Mouse (Mus musculus) kidney, postnatal 0 days (tissue): ENCODE data around the gene Tet1. TPM values are rescaled to one million over a fixed set of nuclear protein-coding genes. Genes with fewer than 3 reads are reported as not detected.

Source experiments
- ATAC-seq: fragments of 200-750 bp; cut with Nextera tagmentation; replicated peaks from 2 replicates; pipeline ENCODE4 v1.8.0; 2017; ENCODE audit warnings: low read depth, moderate number of reproducible peaks, moderate TSS enrichment, moderate library complexity; ENCODE audit not compliant: low FRiP score
- DNase-seq: peaks from one replicate; pipeline ENCODE4 v3.0.0-alpha.2; 2016; ENCODE audit warnings: low spot score
- H3K27ac ChIP-seq: fragments of 300-500 bp; sonication (generic); 2 replicates; pipeline ENCODE4 v1.5.1; 2014; ENCODE audit warnings: mild to moderate bottlenecking
- H3K27me3 ChIP-seq: fragments of 300-500 bp; sonication (generic); 2 replicates; pipeline ENCODE4 v1.6.1; 2014; ENCODE audit warnings: low read length, mixed read lengths; ENCODE audit not compliant: insufficient read depth
- H3K36me3 ChIP-seq: fragments of 300-500 bp; sonication (generic); 2 replicates; pipeline ENCODE4 v1.6.1; 2014; ENCODE audit warnings: low read length, mixed read lengths; ENCODE audit not compliant: insufficient read depth
- H3K4me1 ChIP-seq: fragments of 300-500 bp; sonication (generic); replicated peaks from 2 replicates; pipeline ENCODE4 v1.6.1; 2014; ENCODE audit warnings: antibody characterized with exemption, low read length, mixed read lengths; ENCODE audit not compliant: insufficient read depth
- H3K4me2 ChIP-seq: fragments of 300-500 bp; sonication (generic); 2 replicates; pipeline ENCODE4 v1.6.1; 2014; ENCODE audit warnings: mild to moderate bottlenecking, low read length, moderate library complexity, mixed read lengths
- H3K4me3 ChIP-seq: fragments of 300-500 bp; sonication (generic); replicated peaks from 2 replicates; pipeline ENCODE4 v1.5.1; 2014; ENCODE audit warnings: low read depth, low read length
- H3K9ac ChIP-seq: fragments of 300-500 bp; sonication (generic); 2 replicates; pipeline ENCODE4 v1.6.1; 2014; ENCODE audit warnings: low read depth, low read length
- H3K9me3 ChIP-seq: fragments of 300-500 bp; sonication (generic); replicated peaks from 2 replicates; pipeline ENCODE4 v1.6.1; 2016; ENCODE audit warnings: low read length, inconsistent platforms, mixed read lengths
- CTCF ChIP-seq: IDR thresholded peaks from 2 replicates; pipeline ENCODE4 v1.5.1; 2016; ENCODE audit warnings: antibody characterized with exemption, low read depth, mild to moderate bottlenecking, moderate library complexity
- WGBS: fragments of 180-500 bp; shearing (Covaris S2); extraction: QIAGEN DNeasy Blood & Tissue Kit; methylation state at CpG from one replicate; pipeline ENCODE4 v1.1.7; 2014; 5-methylcytosine and 5-hydroxymethylcytosine counted together
- polyA plus RNA-seq: library from polyadenylated mRNA; unstranded; fragments of >200 nt; fragmentation: Nextera tagmentation; extraction: Ambion mirVana; gene quantifications from 2 replicates; pipeline ENCODE4 v1.2.1, GENCODE M21; 2015

Tet1 gene
- polyA plus RNA-seq, 1 experiment from 2014 or later, result 17.3 TPM

DNA sequence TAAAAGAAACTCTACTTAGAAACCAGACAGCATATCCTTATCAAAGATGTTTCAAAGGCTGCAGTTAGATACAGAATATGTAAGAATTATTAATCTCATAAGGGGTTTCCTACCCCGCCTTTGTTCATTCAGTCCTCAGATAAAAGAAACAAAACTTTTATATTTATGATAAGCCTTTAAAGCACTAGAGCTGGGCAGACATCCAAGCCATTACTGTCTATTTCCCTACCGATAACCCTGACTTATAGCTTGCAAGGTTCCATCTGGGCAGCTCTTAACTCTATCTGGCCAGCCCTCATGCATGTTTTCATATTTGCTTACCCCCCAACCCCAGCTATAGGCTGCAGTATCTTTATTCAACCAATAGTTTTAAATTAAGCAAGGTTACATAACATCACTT is 77.2 kb downstream of the Tet1 start:
- H3K9ac ChIP-seq, result no peak overlapping the region
- no peak overlapping the region for H3K4me3 ChIP-seq
- H3K27ac ChIP-seq, result no peak overlapping the region
- H3K27me3 ChIP-seq, result no peaks in the 10 kb centered on the region
- DNase-seq (peak; percentile 65), ATAC-seq (no peak)
- no peak for TF ChIP-seq CTCF
- WGBS, result 63% methylated on average over 2 of the region's 2 CpGs
- H3K9me3 ChIP-seq, result no peaks in the 10 kb centered on the region
- H3K36me3 ChIP-seq, result 0 out of 2 replicates have a peak, but pooled peaks cover 5% of the 10 kb centered on the region
- H3K4me2 ChIP-seq, result no peak overlapping the region
- no peaks in the 10 kb centered on the region for H3K4me1 ChIP-seq

DNA sequence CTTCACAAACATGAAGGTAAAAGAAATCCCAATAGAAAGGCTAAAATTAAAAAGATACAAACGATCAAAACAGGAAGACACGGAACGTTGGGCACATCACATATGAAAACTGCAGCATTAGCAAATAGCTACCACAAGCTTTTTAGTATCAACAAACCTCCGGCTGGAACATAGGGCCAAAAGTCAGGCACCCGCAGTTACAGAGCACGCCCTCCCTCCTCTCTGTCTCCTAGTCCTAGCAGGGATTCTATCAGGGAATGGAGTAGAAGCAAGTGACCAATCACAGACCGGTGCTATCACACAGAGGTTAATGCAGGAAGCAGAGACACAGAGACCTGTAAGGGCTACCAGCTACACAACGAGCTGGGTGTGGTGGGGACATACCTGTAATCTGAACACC is 84.3 kb downstream of the Tet1 start:
- ATAC-seq, result 0 out of 2 replicates have a peak, but pooled peaks have one; percentile 57
- Histone ChIP-seq H3K4me3 (no peak overlapping the region), H3K9me3 (no peaks in the 10 kb centered on the region), H3K27ac (no peak overlapping the region), H3K4me2 (no peak overlapping the region), H3K9ac (no peak overlapping the region), H3K36me3 (peaks cover 9% of the 10 kb centered on the region; the same call in 1 of the 2 replicates), H3K27me3 (no peaks in the 10 kb centered on the region), H3K4me1 (no peaks in the 10 kb centered on the region)
- DNase-seq, result no peak
- whole genome bisulfite sequencing, result 77% methylated on average over 8 of the region's 8 CpGs
- TF ChIP-seq CTCF, result no peak

DNA sequence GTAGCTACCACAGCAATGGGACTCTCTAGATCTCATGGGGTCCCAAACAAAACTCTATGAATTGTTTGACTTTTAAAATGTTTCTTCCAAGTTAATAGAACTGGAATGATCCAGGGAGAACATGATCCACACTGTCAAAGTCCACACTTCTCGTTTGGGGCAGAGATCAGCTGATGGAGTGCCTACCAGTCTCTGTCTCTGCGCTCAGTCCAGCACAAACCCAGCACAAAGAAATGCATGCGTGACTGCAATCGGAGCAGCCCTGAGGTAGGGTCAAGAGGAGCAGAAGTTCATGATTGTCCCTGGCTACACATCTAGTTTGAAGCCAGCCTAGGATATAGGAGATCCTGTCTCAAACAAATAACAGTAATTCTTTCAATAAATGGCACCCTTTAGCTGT is 85.4 kb downstream of the Tet1 start:
- H3K4me3 ChIP-seq, result no peak overlapping the region
- no peak overlapping the region for H3K9ac ChIP-seq
- H3K9me3 ChIP-seq, result no peaks in the 10 kb centered on the region
- no peak overlapping the region for H3K4me2 ChIP-seq
- H3K36me3 ChIP-seq, result peaks cover 19% of the 10 kb centered on the region; the same call in 1 of the 2 replicates
- WGBS, result 75% methylated on average over 4 of the region's 4 CpGs
- 0 out of 2 replicates have a peak overlapping the region, but pooled peaks have one; percentile 5 for H3K27ac ChIP-seq
- no peaks in the 10 kb centered on the region for H3K27me3 ChIP-seq
- ATAC-seq (peak; percentile 76), DNase-seq (no peak)
- no peak for TF ChIP-seq CTCF
- H3K4me1 ChIP-seq, result no peaks in the 10 kb centered on the region

DNA sequence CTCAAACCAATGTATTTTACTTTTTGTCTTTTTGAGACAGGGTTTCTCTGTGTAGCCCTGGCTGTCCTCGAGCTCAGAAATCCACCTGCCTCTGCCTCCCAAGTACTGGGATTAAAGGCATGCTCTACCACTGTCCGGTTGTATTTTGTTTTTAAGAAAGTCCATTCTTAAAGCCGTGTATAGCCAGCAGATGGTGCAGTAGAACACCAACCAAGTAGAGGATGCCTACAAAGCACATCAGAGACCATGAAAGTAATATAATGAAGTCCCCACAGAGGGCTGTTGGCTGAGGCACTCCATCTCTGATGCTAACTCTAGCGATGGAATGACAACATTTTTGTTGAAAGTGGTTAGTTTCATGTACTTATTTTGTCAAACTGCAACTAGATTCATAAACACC is 98.8 kb downstream of the Tet1 start:
- Histone ChIP-seq H3K9ac (no peak overlapping the region), H3K9me3 (no peaks in the 10 kb centered on the region), H3K27me3 (no peaks in the 10 kb centered on the region), H3K27ac (no peak overlapping the region), H3K36me3 (peaks cover 21% of the 10 kb centered on the region), H3K4me2 (no peak overlapping the region), H3K4me1 (no peaks in the 10 kb centered on the region), H3K4me3 (no peak overlapping the region)
- peak; percentile 41 for DNase-seq
- no peak for ATAC-seq
- WGBS, result 72% methylated on average over 4 of the region's 4 CpGs
- TF ChIP-seq CTCF, result peak; percentile 56; the same call in 1 of the 2 replicates

DNA sequence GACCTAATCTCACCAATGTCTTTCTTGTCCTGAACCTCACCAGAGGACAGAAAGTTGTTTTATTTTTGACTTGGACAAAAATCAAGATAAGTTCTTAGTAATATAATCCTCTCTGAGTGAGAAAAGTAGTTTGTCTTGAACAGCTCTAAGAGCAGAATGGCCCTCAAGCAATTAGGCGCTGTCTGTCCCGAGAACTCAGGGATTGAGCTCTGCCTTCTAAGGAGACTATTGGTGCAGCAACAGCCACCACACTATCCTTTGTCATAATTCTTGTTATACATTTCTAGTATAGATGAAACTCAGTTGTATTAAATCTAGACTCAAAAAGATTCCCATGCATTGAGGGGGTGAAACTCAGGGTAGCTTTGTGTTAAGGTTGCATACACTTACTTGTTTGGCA is 100.0 kb downstream of the Tet1 start:
- H3K4me1 ChIP-seq, result no peaks in the 10 kb centered on the region
- peaks cover 14% of the 10 kb centered on the region for H3K36me3 ChIP-seq
- H3K9ac ChIP-seq, result no peak overlapping the region
- no peak for ATAC-seq
- H3K27ac ChIP-seq, result no peak overlapping the region
- 93% methylated on average over 2 of the region's 2 CpGs for WGBS
- H3K9me3 ChIP-seq, result no peaks in the 10 kb centered on the region
- H3K4me2 ChIP-seq, result no peak overlapping the region
- H3K27me3 ChIP-seq, result no peaks in the 10 kb centered on the region
- no peak for TF ChIP-seq CTCF
- DNase-seq, result no peak
- H3K4me3 ChIP-seq, result no peak overlapping the region

DNA sequence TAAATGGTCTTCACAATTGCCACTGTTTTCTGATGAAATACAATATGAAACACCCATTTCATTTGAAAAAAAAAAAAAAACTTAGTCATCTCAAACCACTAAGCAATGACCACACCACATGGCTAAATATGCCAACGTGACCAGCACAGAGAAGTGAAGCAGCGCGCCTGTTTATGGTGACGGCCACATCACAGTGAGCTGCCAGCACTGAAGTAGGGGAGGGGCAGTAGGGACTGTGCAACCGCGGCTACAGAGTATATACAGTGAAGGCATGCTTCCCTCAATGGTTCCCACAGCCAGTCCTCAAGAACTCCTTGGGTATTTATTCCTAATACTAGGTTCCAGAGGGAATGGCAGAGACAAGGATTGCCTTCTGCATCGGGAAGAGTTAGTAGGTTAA is 100.5 kb downstream of the Tet1 start:
- Histone ChIP-seq H3K27me3 (no peaks in the 10 kb centered on the region), H3K9ac (no peak overlapping the region), H3K36me3 (peaks cover 9% of the 10 kb centered on the region), H3K27ac (no peak overlapping the region), H3K4me1 (no peaks in the 10 kb centered on the region), H3K4me3 (no peak overlapping the region), H3K9me3 (no peaks in the 10 kb centered on the region), H3K4me2 (no peak overlapping the region)
- ATAC-seq, result no peak
- no peak for TF ChIP-seq CTCF
- WGBS, result 94% methylated on average over 7 of the region's 7 CpGs
- DNase-seq, result no peak

DNA sequence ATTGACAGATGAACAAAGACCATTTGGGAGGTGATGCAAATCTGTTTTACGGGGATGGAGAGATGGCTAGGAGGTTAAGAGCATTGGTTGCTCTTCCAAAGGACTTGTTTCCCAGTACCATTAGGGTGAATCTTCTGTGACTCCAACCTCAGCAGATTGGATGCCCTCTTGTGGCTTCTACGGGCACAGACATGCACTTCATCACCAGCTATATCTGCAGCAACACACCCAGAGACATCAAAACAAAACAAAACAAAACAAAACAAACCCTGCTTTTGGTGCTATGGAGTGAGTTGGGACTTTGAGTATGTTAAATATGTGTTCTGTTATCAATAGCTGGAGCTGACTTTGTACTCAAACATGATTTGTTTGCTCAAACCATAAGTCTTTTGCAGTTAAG is 104.7 kb downstream of the Tet1 start:
- no peaks in the 10 kb centered on the region for H3K27me3 ChIP-seq
- no peaks in the 10 kb centered on the region for H3K9me3 ChIP-seq
- H3K27ac ChIP-seq, result no peak overlapping the region
- H3K4me2 ChIP-seq, result no peak overlapping the region
- ATAC-seq, result no peak
- H3K4me3 ChIP-seq, result no peak overlapping the region
- no peaks in the 10 kb centered on the region for H3K36me3 ChIP-seq
- peak; percentile 47 for TF ChIP-seq CTCF
- no peaks in the 10 kb centered on the region for H3K4me1 ChIP-seq
- no peak overlapping the region for H3K9ac ChIP-seq
- peak; percentile 27 for DNase-seq
- 84% methylated on average over 2 of the region's 2 CpGs for WGBS
